Mouse (Mus musculus) brain, embryonic 14.5 days (tissue): ENCODE data around the gene Gm44790.

Source experiments
- CTCF ChIP-seq: fragments of 200-500 bp; IDR thresholded peaks from 2 replicates; pipeline ENCODE4 v1.5.1; 2012; ENCODE audit warnings: inconsistent platforms, mild to moderate bottlenecking, moderate library complexity, borderline replicate concordance; ENCODE audit not compliant: insufficient read depth, insufficient read length; ENCODE audit errors: extremely low read depth
- POLR2A ChIP-seq: fragments of 200-500 bp; IDR thresholded peaks from 2 replicates; pipeline ENCODE4 v1.6.1; 2012; ENCODE audit warnings: mild to moderate bottlenecking, inconsistent platforms, borderline replicate concordance; ENCODE audit not compliant: poor library complexity, insufficient read depth, insufficient read length, severe bottlenecking; ENCODE audit errors: extremely low read depth

DNA sequence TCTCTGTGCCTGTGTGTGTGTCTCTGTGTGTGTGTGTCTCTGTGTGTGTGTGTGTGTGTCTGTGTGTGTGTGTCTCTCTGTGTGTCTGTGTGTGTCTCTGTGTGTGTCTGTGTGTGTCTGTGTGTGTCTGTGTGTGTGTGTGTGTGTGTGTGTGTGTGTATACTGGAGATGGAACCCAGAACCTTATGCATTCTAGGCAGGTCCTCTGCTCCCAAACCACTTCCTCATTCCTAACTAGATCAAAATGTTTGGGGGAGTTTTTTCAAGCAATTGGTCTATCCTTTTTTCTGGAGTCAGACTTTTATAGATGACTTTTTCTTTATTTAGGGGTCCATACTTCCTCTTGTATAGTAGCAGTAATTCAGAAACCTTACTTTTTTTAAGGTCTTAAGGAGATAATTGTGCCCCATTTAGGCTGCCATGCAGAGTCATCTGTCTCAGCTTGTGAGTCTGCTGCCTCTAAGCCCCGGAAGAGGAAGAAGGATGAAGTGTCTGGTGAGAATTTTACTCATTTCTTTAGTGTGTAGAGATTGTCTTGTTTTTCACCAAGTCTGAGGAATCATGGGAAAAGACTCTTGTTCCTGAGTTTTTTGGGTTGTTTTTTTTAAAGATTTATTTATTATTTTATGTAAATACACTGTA is 20.6 kb downstream of the Gm44790 start:
- TF ChIP-seq POLR2A, result no peak
- no peak for TF ChIP-seq CTCF
